Mouse (Mus musculus) retina, postnatal 7 days (tissue): Measurements from ENCODE around the gene Kcnq5.
"Not testable (repeated sequence)": the region's sequence is repeated elsewhere in the genome, so short reads cannot be mapped to it uniquely, and the experiment has no call there.

Experiments
- DNase-seq: peaks from one replicate; pipeline ENCODE4 v3.0.0-alpha.2; 2012; ENCODE audit warnings: low read depth, low spot score

The Kcnq5 gene

GRCm38 (mm10) chr1:21838534-21838933, 123.2 kb downstream of the Kcnq5 start:
- no peak for DNase-seq

- no peak for DNase-seq
Observed at GRCm38 (mm10) chr1:21837387-21837786, 124.4 kb downstream of the Kcnq5 start.

GRCm38 (mm10) chr1:21836337-21836736, 125.4 kb downstream of the Kcnq5 start:
- no peak for DNase-seq

- no peak for DNase-seq
Observed at GRCm38 (mm10) chr1:21829909-21830455, 131.8 kb downstream of the Kcnq5 start.

GRCm38 (mm10) chr1:21820066-21820630, 141.6 kb downstream of the Kcnq5 start:
- DNase-seq = no peak

GRCm38 (mm10) chr1:21805064-21805463, 156.7 kb downstream of the Kcnq5 start:
- no peak for DNase-seq

GRCm38 (mm10) chr1:21804477-21804866, 157.3 kb downstream of the Kcnq5 start:
- DNase-seq = no peak

- no peak for DNase-seq
Observed at GRCm38 (mm10) chr1:21803751-21804476, 157.8 kb downstream of the Kcnq5 start.

GRCm38 (mm10) chr1:21780746-21781145, 181.0 kb downstream of the Kcnq5 start:
- DNase-seq = no peak

- no peak for DNase-seq
Observed at GRCm38 (mm10) chr1:21777560-21777959, 184.2 kb downstream of the Kcnq5 start.

GRCm38 (mm10) chr1:21773931-21774330, 187.8 kb downstream of the Kcnq5 start:
- DNase-seq = no peak

GRCm38 (mm10) chr1:21770494-21770893, 191.2 kb downstream of the Kcnq5 start:
- no peak for DNase-seq

- DNase-seq = no peak
Observed at GRCm38 (mm10) chr1:21749297-21749696, 212.4 kb downstream of the Kcnq5 start.

GRCm38 (mm10) chr1:21729131-21729530, 232.6 kb downstream of the Kcnq5 start:
- DNase-seq = no peak

- DNase-seq = not testable (repeated sequence)
Observed at GRCm38 (mm10) chr1:21723231-21723630, 238.5 kb downstream of the Kcnq5 start.

- DNase-seq = no peak
Observed at GRCm38 (mm10) chr1:21721246-21721645, 240.5 kb downstream of the Kcnq5 start.

- DNase-seq = no peak
Observed at GRCm38 (mm10) chr1:21714816-21715215, 246.9 kb downstream of the Kcnq5 start.

- no peak for DNase-seq
Observed at GRCm38 (mm10) chr1:21712711-21713110, 249.0 kb downstream of the Kcnq5 start.

GRCm38 (mm10) chr1:21690458-21690857, 271.3 kb downstream of the Kcnq5 start:
- DNase-seq = no peak

GRCm38 (mm10) chr1:21688918-21689317, 272.8 kb downstream of the Kcnq5 start:
- DNase-seq = no peak

GRCm38 (mm10) chr1:21684444-21684843, 277.3 kb downstream of the Kcnq5 start:
- DNase-seq = no peak

GRCm38 (mm10) chr1:21676805-21677204, 284.9 kb downstream of the Kcnq5 start:
- no peak for DNase-seq

GRCm38 (mm10) chr1:21660840-21661239, 300.9 kb downstream of the Kcnq5 start:
- DNase-seq = no peak
